Mouse (Mus musculus) right cerebral cortex, adult 18-20 months (tissue): ENCODE measurements at regions not wholly inside any gene's neighbourhood (a gene's known extent, or its start where the extent isn't known, plus 50 kb on each side); places are given as distances from the start of the nearest gene placed in this dataset.

Experiments used
- DNase-seq: peaks from one replicate; pipeline ENCODE4 v3.0.0; 2022; ENCODE audit warnings: mixed read lengths

- DNase-seq: no peak
These were observed 955.6 kb downstream of the Tbl1xr1 start for GRCm38 (mm10) chr3:23032064-23032463.

DNA sequence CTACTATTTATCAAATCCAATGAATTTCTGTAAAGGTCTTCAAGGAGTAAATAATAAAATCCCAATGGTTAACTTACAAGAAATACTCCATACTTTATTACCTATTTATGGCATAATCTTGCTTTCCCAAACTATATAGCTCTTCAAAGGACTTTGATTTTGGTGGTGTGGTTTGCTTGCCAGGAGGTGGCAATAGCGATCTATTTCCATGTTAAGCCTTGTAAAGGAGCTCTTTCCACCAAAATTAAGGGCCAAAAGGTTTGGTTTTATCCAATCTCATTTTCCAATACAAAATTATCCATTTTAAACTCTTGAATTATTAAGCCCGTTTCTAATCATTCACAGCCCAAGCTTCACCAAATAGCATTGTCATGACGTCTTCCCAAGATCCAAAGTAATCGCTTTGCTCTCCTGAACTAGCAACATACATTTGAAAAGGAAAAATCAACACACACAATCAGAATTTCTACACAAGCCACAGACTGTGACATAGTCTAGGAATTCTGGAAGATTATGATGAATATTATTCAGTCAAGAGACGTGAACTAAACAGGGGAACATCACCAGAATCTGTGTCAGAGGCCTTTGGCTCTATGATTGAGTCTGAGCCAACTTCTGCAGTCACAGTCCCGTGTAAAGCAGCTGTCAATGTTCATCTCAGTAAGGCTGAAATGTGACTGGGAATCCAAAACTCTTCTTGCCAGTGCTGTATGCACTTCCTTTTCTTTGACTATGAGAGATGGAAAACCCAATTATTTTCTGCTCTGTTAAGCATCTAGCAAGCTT lies 986.9 kb downstream of the Tbl1xr1 start:
- DNase-seq: peak; percentile 4

GRCm38 (mm10) chr3:23071486-23071885 lies 995.0 kb downstream of the Tbl1xr1 start:
- no peak for DNase-seq
